Mouse (Mus musculus) G1E (cell line): ENCODE results near the gene Tm4sf5.

ENCODE experiments used
- CTCF ChIP-seq: IDR thresholded peaks from 2 replicates; pipeline ENCODE4 v1.5.1; 2012; ENCODE audit warnings: low read depth, low read length, inconsistent platforms, mixed read lengths
- GATA1 ChIP-seq: IDR thresholded peaks from 2 replicates; pipeline ENCODE4 v1.6.1; 2012; ENCODE audit warnings: borderline replicate concordance, low read length, inconsistent platforms, mixed read lengths
- POLR2AphosphoS5 ChIP-seq: IDR thresholded peaks from 2 replicates; pipeline ENCODE4 v1.6.1; 2012; ENCODE audit warnings: low read depth, low read length, inconsistent platforms; ENCODE audit not compliant: insufficient replicate concordance

DNA sequence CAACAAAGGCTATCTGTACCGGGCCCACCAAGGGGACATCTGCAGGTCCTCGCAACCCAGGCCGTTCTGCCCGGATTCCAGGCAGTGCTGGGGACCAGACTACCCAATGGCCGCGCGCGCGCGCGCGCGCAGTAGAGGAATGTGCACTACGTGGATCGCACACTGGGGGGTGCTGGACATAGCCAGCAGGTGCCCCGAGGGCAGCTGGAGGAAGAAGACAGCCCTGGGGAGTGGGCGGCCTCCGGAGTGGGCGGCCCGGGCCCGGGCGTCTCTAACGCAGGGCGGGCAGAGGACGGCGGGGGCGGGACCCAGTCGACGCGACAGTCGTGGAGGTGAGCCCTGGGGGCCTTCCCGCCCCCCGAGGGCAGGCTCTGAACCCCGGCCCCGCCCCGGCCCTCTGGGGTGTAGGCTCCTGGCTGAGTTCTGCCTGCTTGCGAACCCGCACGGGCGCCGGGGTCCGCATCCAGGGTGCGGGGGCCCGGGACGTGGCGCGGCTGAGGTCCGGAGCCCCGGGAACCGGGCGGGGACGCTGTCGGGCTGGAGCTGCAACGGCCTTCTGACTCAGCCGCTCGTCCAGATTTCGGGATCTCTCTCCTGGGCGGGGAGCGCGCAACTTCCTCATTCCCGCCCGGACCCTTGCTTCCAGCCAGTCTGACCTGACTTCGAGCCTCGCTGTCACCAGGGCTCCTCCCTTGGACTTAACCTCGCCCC is 35.0 kb downstream of the Tm4sf5 start, which contains the start of gene Pld2:
- no peak for TF ChIP-seq CTCF
- no peak for TF ChIP-seq POLR2AphosphoS5
- no peak for TF ChIP-seq GATA1
